Mouse (Mus musculus) CD4-positive helper T cell, adult 2 months (primary cell): ENCODE results near the gene Ptprm.

Source experiments
- DNase-seq: peaks from one replicate; pipeline ENCODE4 v3.0.0-alpha.2; 2012; ENCODE audit warnings: low read depth, missing footprints, low spot score

The Ptprm gene

DNA sequence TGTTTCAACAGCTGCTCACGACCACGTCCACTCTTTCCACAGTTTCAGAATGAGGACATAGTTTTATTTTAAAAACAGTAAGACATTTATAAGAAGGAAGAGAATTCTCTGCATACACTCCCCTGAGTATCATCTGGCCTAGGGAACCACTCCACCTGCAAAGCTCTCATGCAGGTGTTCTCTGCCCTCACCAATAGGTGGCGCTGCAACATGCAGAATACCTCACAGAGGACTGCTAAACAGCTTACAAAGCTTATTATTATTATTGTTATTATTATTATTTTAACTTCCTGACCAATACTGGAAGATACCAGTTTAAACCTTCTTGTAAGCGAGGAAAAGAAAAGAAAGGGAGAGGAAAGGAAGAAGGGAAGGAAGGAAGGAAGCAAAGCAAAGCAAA lies 673.6 kb downstream of the Ptprm start:
- DNase-seq, result no peak

GRCm38 (mm10) chr17:66674667-66675066 lies 679.6 kb downstream of the Ptprm start:
- DNase-seq, result no peak

GRCm38 (mm10) chr17:66671715-66672230 lies 682.5 kb downstream of the Ptprm start:
- no peak for DNase-seq

DNA sequence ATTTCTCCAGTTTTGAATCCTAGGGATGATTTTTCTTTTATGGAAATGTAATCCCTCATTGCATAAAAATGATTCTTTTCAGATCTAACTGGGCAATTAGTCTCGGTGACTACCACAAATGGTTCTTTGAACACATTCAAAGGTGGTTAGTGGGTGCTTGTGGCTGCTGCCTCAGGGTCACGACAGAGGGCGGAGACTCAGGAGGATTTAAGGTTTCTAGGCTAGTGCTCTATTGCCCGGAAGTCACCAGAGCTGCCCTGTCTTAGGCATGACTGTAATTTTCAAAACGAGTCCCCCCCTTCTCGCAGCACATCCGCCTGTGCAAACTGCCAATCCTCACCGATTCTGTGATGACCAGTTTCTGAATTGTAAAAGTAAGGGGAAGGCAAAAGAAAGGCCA lies 683.0 kb downstream of the Ptprm start:
- DNase-seq, result no peak

DNA sequence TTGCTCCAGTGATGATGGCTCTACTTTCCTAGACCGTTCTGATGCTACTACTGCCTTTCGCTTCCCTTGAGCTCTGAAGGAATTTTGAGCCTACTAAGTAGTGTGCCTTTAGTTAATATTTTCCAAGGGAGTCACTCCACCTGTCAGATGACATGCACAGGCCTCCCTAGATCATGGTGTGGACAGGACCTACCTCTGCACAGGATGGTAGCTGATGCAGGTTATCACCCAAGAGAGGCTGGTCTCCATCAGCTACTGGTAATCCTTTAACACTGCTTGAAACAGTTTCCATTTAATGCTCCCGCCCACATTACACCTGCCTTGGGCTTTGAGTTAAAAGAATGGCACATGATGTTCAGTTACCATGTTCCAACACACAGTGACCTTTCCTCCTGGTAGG lies 688.5 kb downstream of the Ptprm start:
- no peak for DNase-seq

DNA sequence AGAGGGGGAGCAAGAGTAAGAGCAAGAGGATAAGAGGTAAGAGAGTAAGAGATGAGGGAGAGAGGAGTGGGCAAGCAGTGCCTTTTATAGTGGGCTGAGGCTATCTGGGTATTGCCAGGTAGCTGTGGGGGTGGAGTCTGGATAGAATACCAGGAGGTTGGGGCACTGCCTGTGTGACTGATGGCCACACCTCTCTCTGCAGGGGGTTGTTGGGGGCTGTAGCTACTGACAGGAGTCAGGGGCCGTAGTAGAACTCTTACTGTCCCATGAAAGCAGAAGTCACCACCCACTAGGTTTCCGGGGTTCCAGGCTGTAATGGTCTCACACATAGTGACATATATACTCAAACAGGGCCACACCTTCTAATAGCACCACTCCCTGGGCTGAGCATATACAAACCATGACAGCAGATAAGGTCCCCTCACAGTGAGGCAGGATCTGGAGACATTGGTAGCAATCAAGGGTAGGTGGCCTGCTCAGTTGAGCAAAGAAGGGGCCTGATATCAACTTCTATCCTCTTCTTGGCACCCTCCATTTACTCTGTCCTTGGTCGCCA lies 689.0 kb downstream of the Ptprm start:
- DNase-seq, result no peak

GRCm38 (mm10) chr17:66664796-66665195 lies 689.5 kb downstream of the Ptprm start:
- DNase-seq, result no peak

DNA sequence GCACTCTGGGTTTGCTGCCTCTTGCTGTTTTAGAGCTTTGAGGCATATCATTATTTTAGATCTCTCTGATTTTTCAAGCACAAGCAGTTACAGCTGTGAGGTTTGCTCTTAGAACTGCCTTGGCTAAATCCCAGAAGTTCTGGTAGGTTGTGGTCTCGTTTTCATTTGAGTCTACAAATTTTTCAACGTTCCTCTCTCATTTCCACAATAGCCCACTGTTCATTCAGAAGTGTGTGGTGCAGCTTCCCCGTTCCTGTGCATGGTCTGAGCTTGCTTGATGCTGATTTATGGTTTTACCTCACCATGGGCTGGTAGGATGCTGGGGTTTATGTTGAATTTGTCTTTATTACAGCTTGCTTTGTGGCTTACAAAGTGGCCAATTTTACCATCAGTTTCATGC lies 695.0 kb downstream of the Ptprm start:
- no peak for DNase-seq

DNA sequence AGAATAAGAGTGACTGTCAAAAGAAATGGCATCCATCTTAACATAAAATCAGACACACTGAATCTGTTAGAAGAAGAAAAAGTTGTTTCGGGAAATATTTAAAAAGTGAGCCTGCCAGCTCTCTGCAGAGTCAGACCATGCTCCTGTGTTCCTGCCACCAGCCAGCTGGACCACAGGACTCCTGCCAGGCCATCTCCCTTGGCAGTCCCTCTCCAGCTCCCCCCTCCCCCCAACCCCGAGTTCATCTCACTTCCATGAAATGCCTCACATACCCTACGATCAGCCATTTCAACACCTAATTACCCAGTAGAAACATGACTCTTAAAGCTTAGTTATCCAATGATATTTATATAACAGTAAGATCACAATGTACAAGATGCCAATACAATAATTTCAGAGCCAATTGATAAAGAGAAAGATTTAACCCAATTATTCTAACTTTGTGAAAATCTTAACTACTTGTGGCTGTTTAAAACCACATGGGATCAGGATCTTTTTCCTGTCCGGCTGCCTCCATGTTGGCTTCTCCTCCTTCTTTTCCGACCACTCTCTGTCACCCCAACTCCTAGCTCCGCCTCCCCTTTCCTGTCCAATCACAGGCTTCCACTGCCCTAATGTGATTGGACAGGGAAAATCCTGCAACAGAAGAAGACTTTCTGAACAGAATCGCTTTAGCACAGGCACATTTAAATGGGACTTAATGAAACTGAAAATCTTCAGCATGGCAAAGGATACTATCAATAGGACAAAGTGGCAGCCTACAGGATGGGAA lies 716.1 kb downstream of the Ptprm start:
- no peak for DNase-seq

DNA sequence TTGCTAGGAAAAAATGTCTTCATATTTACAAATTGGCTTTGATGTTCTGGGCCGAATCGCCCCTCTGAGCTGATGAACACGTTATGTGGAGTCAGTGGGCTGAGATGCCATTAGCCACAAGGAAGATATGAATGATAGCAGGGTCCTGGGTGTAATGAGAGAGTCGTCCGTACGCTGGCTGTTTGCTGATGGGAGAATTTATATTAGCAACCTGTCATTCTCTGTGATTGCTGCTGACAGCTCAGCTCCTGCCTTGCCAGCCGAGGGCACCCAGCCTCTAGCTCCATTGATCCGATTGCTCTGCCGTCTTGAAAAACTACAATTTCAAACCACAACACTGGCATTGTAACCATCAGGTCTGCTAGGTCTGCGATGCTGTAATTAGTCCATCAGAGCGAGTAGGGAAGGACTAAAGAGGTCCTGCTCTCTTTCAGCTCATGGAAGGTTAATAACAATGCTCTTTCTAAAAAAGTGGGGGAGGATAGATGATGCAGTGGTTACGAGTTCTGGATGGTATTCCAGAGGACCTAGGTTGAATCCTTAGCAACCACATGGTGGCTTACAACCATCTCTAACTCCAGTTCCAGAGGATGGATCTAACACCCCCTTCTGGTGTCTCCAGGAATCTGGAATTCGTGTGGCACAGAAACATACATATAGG lies 734.1 kb downstream of the Ptprm start:
- no peak for DNase-seq

- no peak for DNase-seq
Observed at GRCm38 (mm10) chr17:66619255-66619826, 734.9 kb downstream of the Ptprm start.
